Mouse (Mus musculus): ENCODE measurements around the gene Dap. TPM values are rescaled to one million over a fixed set of nuclear protein-coding genes. Genes with fewer than 3 reads are reported as not detected.

Gene Dap
- total and polyA plus RNA-seq, 3 experiments = 12.6 to 69.8 (median 15.1) TPM

DNA sequence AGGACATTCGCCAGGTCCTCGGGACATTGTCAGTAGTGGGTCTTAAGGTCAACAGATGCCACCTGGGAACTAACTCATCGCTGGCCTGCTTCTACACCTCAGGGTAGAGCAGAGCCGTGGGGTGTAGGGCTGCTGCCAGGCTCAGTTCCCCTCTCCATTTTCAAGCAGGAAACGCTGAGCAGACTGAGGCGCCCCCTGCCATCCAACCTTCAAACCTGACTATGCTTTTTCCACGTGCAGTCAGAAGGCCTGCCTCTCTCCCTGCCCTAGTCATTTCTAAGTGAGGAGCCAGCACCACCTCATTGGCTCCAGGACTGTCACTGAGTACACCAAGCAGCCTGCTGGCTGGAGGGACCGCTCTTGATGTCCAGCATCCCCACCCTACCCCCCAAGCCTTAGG, 29.3 kb downstream of the Dap start:
- DNase-seq (ENCODE audit: extremely low read depth) = peak; percentile 54

DNA sequence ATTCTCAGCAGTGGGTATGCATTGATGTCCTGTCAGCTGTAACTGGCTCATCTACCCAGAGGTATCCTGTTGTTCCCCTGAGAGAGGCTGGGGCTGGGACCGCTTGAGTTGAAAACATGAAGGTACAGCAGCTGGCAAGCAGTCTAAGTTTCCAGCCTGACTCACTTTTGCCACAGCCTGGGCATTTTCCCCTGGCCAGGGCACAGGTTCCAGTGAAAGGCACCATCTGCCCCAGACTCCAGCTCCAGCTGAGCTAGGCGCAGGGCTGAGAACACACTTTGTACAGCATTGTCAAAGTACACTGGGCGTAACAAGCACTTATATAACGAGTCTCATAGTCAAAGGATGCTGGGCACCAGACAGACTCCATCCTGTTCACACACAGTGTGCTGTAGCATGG, 29.8 kb downstream of the Dap start:
- H3K4me1 ChIP-seq (ENCODE audit: control insufficient read depth in 1 of 2, insufficient read depth in 2 of 2) = peaks cover 48 to 96% of the 10 kb centered on the region in 2 experiments
- H3K27ac ChIP-seq (ENCODE audit: insufficient read depth, low read depth) = no peak overlapping the region
- no peaks in the 10 kb centered on the region for H3K27me3 ChIP-seq (replicated peaks)
- no peaks in the 10 kb centered on the region for H3K79me2 ChIP-seq (replicated peaks; ENCODE audit: control insufficient read depth, extremely low read depth, insufficient read depth, poor library complexity, severe bottlenecking)
- in situ Hi-C loops (cut with MboI; ENCODE audit: low pct_ligation_motif_present, low pct_unique_long_range_greater_than_20kb, low sequenced_read_pairs) = loop anchor here (25.0 kb wide), 1 partner anchor 442 kb away; no protein-coding TSS in a partner anchor
- peaks cover 0 to 46% of the 10 kb centered on the region in 2 experiments for H3K36me3 ChIP-seq (replicated peaks in 1 of 2; ENCODE audit: control insufficient read depth in 1 of 2, insufficient read depth in 1 of 2, low read length in 1 of 2)
- no peak overlapping the region for H3K4me2 ChIP-seq (ENCODE audit: insufficient read depth, low read depth, poor library complexity, severe bottlenecking)
- no peak for TF ChIP-seq CTCF (conservative IDR thresholded peaks at IDR 0.05 in 1 of 2, IDR thresholded peaks at IDR 0.05 in 1 of 2; ENCODE audit: low read depth in 2 of 2, low read length in 2 of 2)
- TF ChIP-seq JUND (conservative IDR thresholded peaks at IDR 0.05; ENCODE audit: low read depth, low read length) = peak; percentile 70
- TF ChIP-seq JUN (IDR thresholded peaks at IDR 0.05; ENCODE audit: insufficient read depth, low read depth, low read length) = peak; percentile 79; the same call in 1 of the 2 replicates
- no peak for TF ChIP-seq RCOR1 (conservative IDR thresholded peaks at IDR 0.05; ENCODE audit: low read depth, low read length)
- peak; percentile 92 for TF ChIP-seq EP300 (IDR thresholded peaks at IDR 0.05; ENCODE audit: low read length)
- no peak for TF ChIP-seq TBP (conservative IDR thresholded peaks at IDR 0.05; ENCODE audit: low read depth, low read length)
- TF ChIP-seq ETS1 (conservative IDR thresholded peaks at IDR 0.05; ENCODE audit: low read depth, low read length) = peak; percentile 96
- TF ChIP-seq E2F4 (IDR thresholded peaks at IDR 0.05; ENCODE audit: insufficient replicate concordance, low read depth, low read length) = no peak
- no peak for TF ChIP-seq POLR2A (IDR thresholded peaks at IDR 0.05; ENCODE audit: low read depth, low read length)
- no peak for TF ChIP-seq MAFK (IDR thresholded peaks at IDR 0.05; ENCODE audit: insufficient replicate concordance, low read length)
- peak; percentile 20; the same call in 1 of the 2 replicates for TF ChIP-seq IRF4 (IDR thresholded peaks at IDR 0.05; ENCODE audit: low read depth, low read length)
- TF ChIP-seq USF1 (IDR thresholded peaks at IDR 0.05; ENCODE audit: low read depth, low read length) = no peak
- peak; percentile 73 for TF ChIP-seq MEF2A (IDR thresholded peaks at IDR 0.05; ENCODE audit: borderline replicate concordance, low read depth, low read length)
- TF ChIP-seq CHD2 (IDR thresholded peaks at IDR 0.05; ENCODE audit: low read length) = no peak
- TF ChIP-seq BHLHE40 (IDR thresholded peaks at IDR 0.05; ENCODE audit: low read depth, low read length) = peak; percentile 53; the same call in 1 of the 2 replicates
- TF ChIP-seq TCF12 (IDR thresholded peaks at IDR 0.05; ENCODE audit: low read depth, low read length) = peak; percentile 93
- dilution Hi-C loops (cut with MboI; ENCODE audit: extremely low pct_ligation_motif_present, extremely low pct_unique_long_range_greater_than_20kb, low sequenced_read_pairs) = no loop called here
- H3K9ac ChIP-seq (ENCODE audit: insufficient read depth, low read depth) = no peak overlapping the region
- DNase-seq (ENCODE audit: extremely low read depth) = peak; percentile 69
- H3K4me3 ChIP-seq (replicated peaks in 1 of 3; ENCODE audit: low read depth in 2 of 3, low read length in 2 of 3, poor library complexity in 1 of 3) = no peak overlapping the region
- no peaks in the 10 kb centered on the region for H3K9me3 ChIP-seq (replicated peaks; ENCODE audit: low read length)

More for the DNA sequence above, 29.3 kb downstream of the Dap start:
- no peaks in the 10 kb centered on the region for H3K79me2 ChIP-seq (replicated peaks; ENCODE audit: control insufficient read depth, extremely low read depth, insufficient read depth, poor library complexity, severe bottlenecking)
- no peak overlapping the region for H3K9ac ChIP-seq (ENCODE audit: insufficient read depth, low read depth)
- TF ChIP-seq NELFE (IDR thresholded peaks at IDR 0.05; ENCODE audit: low read depth, low read length) = no peak
- TF ChIP-seq MAFK (IDR thresholded peaks at IDR 0.05; ENCODE audit: insufficient replicate concordance, low read length) = peak; percentile 50; the same call in 1 of the 2 replicates
- no peak for TF ChIP-seq NRF1 (IDR thresholded peaks at IDR 0.05; ENCODE audit: low read depth, low read length)
- TF ChIP-seq PAX5 (IDR thresholded peaks at IDR 0.05; ENCODE audit: low read length) = no peak
- TF ChIP-seq ZC3H11A (IDR thresholded peaks at IDR 0.05; ENCODE audit: low read depth, low read length) = 0 out of 2 replicates have a peak, but pooled peaks have one; percentile 1
- no peak for TF ChIP-seq ETS1 (conservative IDR thresholded peaks at IDR 0.05; ENCODE audit: low read depth, low read length)
- peak; percentile 49 for TF ChIP-seq SMC3 (IDR thresholded peaks at IDR 0.05; ENCODE audit: low read depth, low read length)
- no peak for TF ChIP-seq ZMIZ1 (IDR thresholded peaks at IDR 0.05; ENCODE audit: low read depth, low read length)
- no peak for TF ChIP-seq JUN (IDR thresholded peaks at IDR 0.05; ENCODE audit: insufficient read depth, low read depth, low read length)
- TF ChIP-seq MEF2A (IDR thresholded peaks at IDR 0.05; ENCODE audit: borderline replicate concordance, low read depth, low read length) = no peak
- no peak for TF ChIP-seq POLR2AphosphoS2 (IDR thresholded peaks at IDR 0.05; ENCODE audit: low read depth, low read length)
- TF ChIP-seq ZKSCAN1 (IDR thresholded peaks at IDR 0.05; ENCODE audit: borderline replicate concordance, low read depth, low read length) = no peak
- no peak for TF ChIP-seq TCF12 (IDR thresholded peaks at IDR 0.05; ENCODE audit: low read depth, low read length)
- TF ChIP-seq POLR2A (IDR thresholded peaks at IDR 0.05; ENCODE audit: low read depth, low read length) = no peak
- TF ChIP-seq HCFC1 (IDR thresholded peaks at IDR 0.05; ENCODE audit: low read depth, low read length) = no peak
- TF ChIP-seq MXI1 (IDR thresholded peaks at IDR 0.05; ENCODE audit: low read depth, low read length) = peak; percentile 75; the same call in 1 of the 2 replicates
- TF ChIP-seq RCOR1 (conservative IDR thresholded peaks at IDR 0.05; ENCODE audit: low read depth, low read length) = no peak
- no peak for TF ChIP-seq USF1 (IDR thresholded peaks at IDR 0.05; ENCODE audit: low read depth, low read length)
- no peak for TF ChIP-seq CHD1 (IDR thresholded peaks at IDR 0.05; ENCODE audit: low read depth, low read length)
- TF ChIP-seq RAD21 (IDR thresholded peaks at IDR 0.05; ENCODE audit: low read depth, low read length) = peak; percentile 56
- TF ChIP-seq MYC (IDR thresholded peaks at IDR 0.05; ENCODE audit: low read depth, low read length) = 0 out of 2 replicates have a peak, but pooled peaks have one; percentile 52
- TF ChIP-seq UBTF (IDR thresholded peaks at IDR 0.05; ENCODE audit: low read depth, low read length) = no peak
- TF ChIP-seq KAT2A (IDR thresholded peaks at IDR 0.05; ENCODE audit: insufficient replicate concordance, low read length) = no peak
- TF ChIP-seq TBP (conservative IDR thresholded peaks at IDR 0.05; ENCODE audit: low read depth, low read length) = no peak
- TF ChIP-seq EP300 (IDR thresholded peaks at IDR 0.05; ENCODE audit: low read length) = no peak
- TF ChIP-seq CTCF (conservative IDR thresholded peaks at IDR 0.05 in 1 of 2, IDR thresholded peaks at IDR 0.05 in 1 of 2; ENCODE audit: low read depth in 2 of 2, low read length in 2 of 2) = peak in 1 of 2 experiments; percentile 62; a peak in 2 of 4 replicates
- no peak for TF ChIP-seq SIN3A (IDR thresholded peaks at IDR 0.05; ENCODE audit: low read length)
- 0 out of 2 replicates have a peak, but pooled peaks have one; percentile 37 for TF ChIP-seq ELF1 (IDR thresholded peaks at IDR 0.05; ENCODE audit: low read depth, low read length)
- TF ChIP-seq MAX (IDR thresholded peaks at IDR 0.05; ENCODE audit: low read length) = peak; percentile 61; the same call in 1 of the 2 replicates
- TF ChIP-seq GABPA (IDR thresholded peaks at IDR 0.05; ENCODE audit: insufficient replicate concordance, low read depth, low read length) = no peak
- TF ChIP-seq JUND (conservative IDR thresholded peaks at IDR 0.05; ENCODE audit: low read depth, low read length) = no peak
- no peak for TF ChIP-seq CHD2 (IDR thresholded peaks at IDR 0.05; ENCODE audit: low read length)
- no peak for TF ChIP-seq USF2 (conservative IDR thresholded peaks at IDR 0.05; ENCODE audit: low read depth, low read length)
- TF ChIP-seq ZNF384 (IDR thresholded peaks at IDR 0.05; ENCODE audit: low read depth, low read length) = no peak
- TF ChIP-seq IRF4 (IDR thresholded peaks at IDR 0.05; ENCODE audit: low read depth, low read length) = peak; percentile 47; the same call in 1 of the 2 replicates
- TF ChIP-seq BHLHE40 (IDR thresholded peaks at IDR 0.05; ENCODE audit: low read depth, low read length) = peak; percentile 58
- TF ChIP-seq MAZ (IDR thresholded peaks at IDR 0.05; ENCODE audit: low read depth, low read length) = no peak; the same call in 1 of the 2 replicates
- TF ChIP-seq E2F4 (IDR thresholded peaks at IDR 0.05; ENCODE audit: insufficient replicate concordance, low read depth, low read length) = no peak
- H3K4me2 ChIP-seq (ENCODE audit: insufficient read depth, low read depth, poor library complexity, severe bottlenecking) = no peak overlapping the region
- no peaks in the 10 kb centered on the region for H3K27me3 ChIP-seq (replicated peaks)
- peaks cover 48 to 96% of the 10 kb centered on the region in 2 experiments for H3K4me1 ChIP-seq (ENCODE audit: control insufficient read depth in 1 of 2, insufficient read depth in 2 of 2)
- H3K27ac ChIP-seq (ENCODE audit: insufficient read depth, low read depth) = peak overlapping the region; percentile 9; the same call in 1 of the 2 replicates
- no peaks in the 10 kb centered on the region for H3K9me3 ChIP-seq (replicated peaks; ENCODE audit: low read length)
- H3K4me3 ChIP-seq (replicated peaks in 1 of 3; ENCODE audit: low read depth in 2 of 3, low read length in 2 of 3, poor library complexity in 1 of 3) = no peak overlapping the region
- dilution Hi-C loops (cut with MboI; ENCODE audit: extremely low pct_ligation_motif_present, extremely low pct_unique_long_range_greater_than_20kb, low sequenced_read_pairs) = no loop called here
- in situ Hi-C loops (cut with MboI; ENCODE audit: low pct_ligation_motif_present, low pct_unique_long_range_greater_than_20kb, low sequenced_read_pairs) = loop anchor here (25.0 kb wide), 1 partner anchor 441 kb away; no protein-coding TSS in a partner anchor
- H3K36me3 ChIP-seq (replicated peaks in 1 of 2; ENCODE audit: control insufficient read depth in 1 of 2, insufficient read depth in 1 of 2, low read length in 1 of 2) = peaks cover 0 to 46% of the 10 kb centered on the region in 2 experiments

Data from CH12.LX (cell line).